Mouse (Mus musculus) neural tube, embryonic 15.5 days (tissue): ENCODE results near the gene Ola1. TPM values are rescaled to one million over a fixed set of nuclear protein-coding genes. Genes with fewer than 3 reads are reported as not detected.

Experiments used
- ATAC-seq: fragments of 200-750 bp; cut with Nextera tagmentation; 2 replicates; pipeline ENCODE4 v1.8.0; 2017; ENCODE audit warnings: mild to moderate bottlenecking, moderate TSS enrichment, moderate library complexity; ENCODE audit not compliant: low FRiP score
- H3K27ac ChIP-seq: fragments of 300-500 bp; sonication (generic); replicated peaks from 2 replicates; pipeline ENCODE4 v1.5.1; 2015; ENCODE audit warnings: mild to moderate bottlenecking, inconsistent platforms
- H3K27me3 ChIP-seq: fragments of 300-500 bp; sonication (generic); replicated peaks from 2 replicates; pipeline ENCODE4 v1.6.1; 2015; ENCODE audit warnings: inconsistent platforms
- H3K36me3 ChIP-seq: fragments of 300-500 bp; sonication (generic); 2 replicates; pipeline ENCODE4 v1.6.1; 2015; ENCODE audit warnings: inconsistent platforms
- H3K4me1 ChIP-seq: fragments of 300-500 bp; sonication (generic); 2 replicates; pipeline ENCODE4 v1.6.1; 2015; ENCODE audit warnings: inconsistent platforms
- H3K4me2 ChIP-seq: fragments of 300-500 bp; sonication (generic); 2 replicates; pipeline ENCODE4 v1.6.1; 2015; ENCODE audit warnings: inconsistent platforms, mild to moderate bottlenecking, moderate library complexity
- H3K4me3 ChIP-seq: fragments of 300-500 bp; sonication (generic); replicated peaks from 2 replicates; pipeline ENCODE4 v1.5.1; 2015; ENCODE audit warnings: mild to moderate bottlenecking, inconsistent platforms
- H3K9ac ChIP-seq: fragments of 300-500 bp; sonication (generic); replicated peaks from 2 replicates; pipeline ENCODE4 v1.6.1; 2015; ENCODE audit warnings: mild to moderate bottlenecking, inconsistent platforms
- H3K9me3 ChIP-seq: fragments of 300-500 bp; sonication (generic); replicated peaks from 2 replicates; pipeline ENCODE4 v1.6.1; 2016; ENCODE audit warnings: inconsistent platforms
- WGBS: fragments of 180-500 bp; shearing (Covaris S2); methylation state at CpG from one replicate; pipeline ENCODE4 v1.1.7; 2015; ENCODE audit warnings: mixed read lengths; 5-methylcytosine and 5-hydroxymethylcytosine counted together
- polyA plus RNA-seq: library from polyadenylated mRNA; unstranded; fragments of >200 nt; fragmentation: Nextera tagmentation; extraction: Ambion mirVana; gene quantifications from 2 replicates; pipeline ENCODE4 v1.2.1, GENCODE M21; 2015

The Ola1 gene
- polyA plus RNA-seq, result 111 and 117 TPM in 2 replicates

- Histone ChIP-seq H3K4me2 (no peak within 1 kb of the TSS), H3K36me3 (no peaks in the 10 kb centered on the region), H3K27me3 (no peaks in the 10 kb centered on the region), H3K9ac (no peak within 1 kb of the TSS), H3K27ac (no peak within 1 kb of the TSS), H3K4me1 (0 out of 2 replicates have a peak, but pooled peaks cover 3% of the 10 kb centered on the region), H3K4me3 (no peak within 1 kb of the TSS), H3K9me3 (no peaks in the 10 kb centered on the region)
- 90% methylated on average over 5 of the region's 5 CpGs for WGBS
- ATAC-seq, result no peak
Measured at GRCm38 (mm10) chr2:73218913-73219312, at the start of gene Ola1. Ola1 (minus strand) TSS chr2:73218924.

- no peak overlapping the region for H3K27ac ChIP-seq
- no peak overlapping the region for H3K4me2 ChIP-seq
- no peak for ATAC-seq
- H3K9me3 ChIP-seq, result no peaks in the 10 kb centered on the region
- WGBS, result 6% methylated on average over 12 of the region's 12 CpGs
- H3K36me3 ChIP-seq, result no peaks in the 10 kb centered on the region
- H3K4me3 ChIP-seq, result no peak overlapping the region
- H3K4me1 ChIP-seq, result peaks cover 34% of the 10 kb centered on the region
- H3K27me3 ChIP-seq, result peaks cover 77% of the 10 kb centered on the region
- H3K9ac ChIP-seq, result no peak overlapping the region
Measured at GRCm38 (mm10) chr2:73268281-73268680, 49.6 kb upstream of the Ola1 start.

- H3K9me3 ChIP-seq, result no peaks in the 10 kb centered on the region
Measured at GRCm38 (mm10) chr2:73267818-73268217, 49.1 kb upstream of the Ola1 start.

GRCm38 (mm10) chr2:73267231-73267630 lies 48.5 kb upstream of the Ola1 start:
- no peak overlapping the region for H3K4me2 ChIP-seq
- ATAC-seq, result no peak
- H3K4me1 ChIP-seq, result peaks cover 26% of the 10 kb centered on the region
- H3K4me3 ChIP-seq, result no peak overlapping the region
- no peak overlapping the region for H3K27ac ChIP-seq
- no peak overlapping the region for H3K9ac ChIP-seq
- no peaks in the 10 kb centered on the region for H3K36me3 ChIP-seq
- no peaks in the 10 kb centered on the region for H3K9me3 ChIP-seq
- H3K27me3 ChIP-seq, result peaks cover 87% of the 10 kb centered on the region
- WGBS, result 17% methylated on average over 3 of the region's 3 CpGs

More at GRCm38 (mm10) chr2:73267818-73268217, 49.1 kb upstream of the Ola1 start:
- H3K27ac ChIP-seq, result no peak overlapping the region
- WGBS, result 6% methylated on average over 4 of the region's 4 CpGs
- ATAC-seq, result no peak
- no peak overlapping the region for H3K4me3 ChIP-seq
- H3K4me1 ChIP-seq, result peaks cover 30% of the 10 kb centered on the region
- peaks cover 81% of the 10 kb centered on the region for H3K27me3 ChIP-seq
- H3K9ac ChIP-seq, result no peak overlapping the region
- no peaks in the 10 kb centered on the region for H3K36me3 ChIP-seq
- H3K4me2 ChIP-seq, result no peak overlapping the region

- no peak overlapping the region for H3K27ac ChIP-seq
- H3K36me3 ChIP-seq, result no peaks in the 10 kb centered on the region
- 47% methylated on average over 1 of the region's 1 CpGs for WGBS
- peaks cover 23% of the 10 kb centered on the region for H3K4me1 ChIP-seq
- no peak overlapping the region for H3K4me3 ChIP-seq
- peaks cover 89% of the 10 kb centered on the region for H3K27me3 ChIP-seq
- H3K9me3 ChIP-seq, result no peaks in the 10 kb centered on the region
- H3K9ac ChIP-seq, result no peak overlapping the region
- ATAC-seq, result no peak
- no peak overlapping the region for H3K4me2 ChIP-seq
Measured at GRCm38 (mm10) chr2:73266623-73267022, 47.9 kb upstream of the Ola1 start.

- no peak for ATAC-seq
- WGBS, result 3% methylated on average over 5 of the region's 5 CpGs
Measured at GRCm38 (mm10) chr2:73266011-73266410, 47.3 kb upstream of the Ola1 start.

DNA sequence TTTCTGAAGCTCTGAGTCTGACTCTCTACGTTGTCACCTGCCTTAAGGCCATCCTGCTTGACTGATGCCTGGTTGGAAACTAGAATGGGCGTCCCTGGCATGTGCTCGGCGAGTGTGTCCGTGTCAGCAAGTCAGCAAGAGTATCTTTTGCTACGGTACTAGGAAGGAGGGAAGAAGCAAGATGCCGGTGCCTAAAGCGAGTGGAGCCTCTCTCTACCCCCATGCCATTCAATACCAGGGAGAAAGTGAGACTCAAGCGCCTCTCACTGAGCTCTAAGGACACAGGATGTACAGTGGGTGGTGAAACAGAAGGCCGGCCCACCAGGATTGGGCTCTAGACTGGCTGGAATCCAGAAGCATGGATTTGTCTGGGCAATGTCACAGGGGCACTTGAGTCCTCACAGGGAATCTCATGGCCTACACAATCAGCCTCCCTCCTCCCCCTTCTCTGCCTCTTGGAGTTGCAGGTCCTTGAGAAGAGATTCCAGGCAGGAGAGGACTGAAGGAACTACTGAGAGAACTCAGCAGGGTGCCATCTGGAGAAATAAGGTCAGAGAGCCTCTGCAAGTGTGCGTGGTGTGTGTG lies 46.0 kb upstream of the Ola1 start:
- Histone ChIP-seq H3K27ac (no peak overlapping the region), H3K9me3 (no peaks in the 10 kb centered on the region), H3K4me1 (peaks cover 10% of the 10 kb centered on the region), H3K4me3 (no peak overlapping the region; the same call in 1 of the 2 replicates), H3K27me3 (peaks cover 71% of the 10 kb centered on the region), H3K36me3 (no peaks in the 10 kb centered on the region), H3K9ac (no peak overlapping the region), H3K4me2 (peak overlapping the region; percentile 54; the same call in 1 of the 2 replicates)
- ATAC-seq, result no peak
- 10% methylated on average over 11 of the region's 11 CpGs for WGBS

More at GRCm38 (mm10) chr2:73266011-73266410, 47.3 kb upstream of the Ola1 start:
- Histone ChIP-seq H3K4me3 (no peak overlapping the region), H3K27me3 (peaks cover 84% of the 10 kb centered on the region), H3K9ac (no peak overlapping the region), H3K4me1 (peaks cover 17% of the 10 kb centered on the region), H3K27ac (no peak overlapping the region), H3K36me3 (no peaks in the 10 kb centered on the region), H3K4me2 (no peak overlapping the region), H3K9me3 (no peaks in the 10 kb centered on the region)

- no peak; the same call in 1 of the 2 replicates for ATAC-seq
- Histone ChIP-seq H3K27ac (no peak overlapping the region), H3K4me1 (peaks cover 10% of the 10 kb centered on the region), H3K9ac (no peak overlapping the region), H3K4me3 (peak overlapping the region; percentile 31), H3K36me3 (no peaks in the 10 kb centered on the region), H3K4me2 (peak overlapping the region; percentile 54), H3K27me3 (peaks cover 69% of the 10 kb centered on the region), H3K9me3 (no peaks in the 10 kb centered on the region)
- WGBS, result 2% methylated on average over 38 of the region's 38 CpGs
Measured at GRCm38 (mm10) chr2:73263794-73264610, 45.3 kb upstream of the Ola1 start.

- H3K9me3 ChIP-seq, result no peaks in the 10 kb centered on the region
- H3K4me2 ChIP-seq, result peak overlapping the region; percentile 54
- no peak overlapping the region for H3K27ac ChIP-seq
- H3K4me3 ChIP-seq, result peak overlapping the region; percentile 31
- no peak overlapping the region for H3K9ac ChIP-seq
- ATAC-seq, result no peak
- WGBS, result 9% methylated on average over 16 of the region's 16 CpGs
- peaks cover 10% of the 10 kb centered on the region for H3K4me1 ChIP-seq
- no peaks in the 10 kb centered on the region for H3K36me3 ChIP-seq
- H3K27me3 ChIP-seq, result peaks cover 63% of the 10 kb centered on the region
Measured at GRCm38 (mm10) chr2:73263172-73263765, 44.5 kb upstream of the Ola1 start.

- no peak for ATAC-seq
- Histone ChIP-seq H3K9ac (no peak overlapping the region), H3K27me3 (no peaks in the 10 kb centered on the region), H3K4me2 (no peak overlapping the region), H3K9me3 (no peaks in the 10 kb centered on the region), H3K4me1 (no peaks in the 10 kb centered on the region), H3K27ac (no peak overlapping the region), H3K4me3 (no peak overlapping the region), H3K36me3 (no peaks in the 10 kb centered on the region)
- 30% methylated on average over 4 of the region's 4 CpGs for WGBS
Measured at GRCm38 (mm10) chr2:73248701-73249100, 30.0 kb upstream of the Ola1 start.

- Histone ChIP-seq H3K4me2 (no peak overlapping the region), H3K27ac (no peak overlapping the region), H3K27me3 (no peaks in the 10 kb centered on the region), H3K9ac (no peak overlapping the region), H3K9me3 (no peaks in the 10 kb centered on the region), H3K4me1 (no peaks in the 10 kb centered on the region), H3K36me3 (no peaks in the 10 kb centered on the region), H3K4me3 (no peak overlapping the region)
- 90% methylated on average over 4 of the region's 4 CpGs for WGBS
- ATAC-seq, result no peak
Measured at GRCm38 (mm10) chr2:73241299-73241698, 22.6 kb upstream of the Ola1 start.
